Mouse (Mus musculus): ENCODE data around the gene Cmtm7. TPM values are rescaled to one million over a fixed set of nuclear protein-coding genes. Genes with fewer than 3 reads are reported as not detected.
"Not testable (repeated sequence)": the region's sequence is repeated elsewhere in the genome, so short reads cannot be mapped to it uniquely, and the experiment has no call there.

The Cmtm7 gene
- total RNA-seq, 2 experiments from 2014 or later = 4.9 to 5.1 TPM

- no peak for DNase-seq (ENCODE audit: extremely low spot score in 1 of 2, low spot score in 1 of 2)
These were observed 51.5 kb downstream of the Cmtm7 start for GRCm38 (mm10) chr9:114729911-114730805.

- DNase-seq (ENCODE audit: extremely low spot score in 1 of 2, low spot score in 1 of 2) = not testable (repeated sequence)
These were observed 53.2 kb downstream of the Cmtm7 start for GRCm38 (mm10) chr9:114728432-114728831.

GRCm38 (mm10) chr9:114727315-114727714 is 54.3 kb downstream of the Cmtm7 start:
- no peak for DNase-seq (ENCODE audit: extremely low spot score in 1 of 2, low spot score in 1 of 2)

- no peak for DNase-seq (ENCODE audit: extremely low spot score in 1 of 2, low spot score in 1 of 2)
These were observed 64.9 kb downstream of the Cmtm7 start for GRCm38 (mm10) chr9:114716677-114717331.

GRCm38 (mm10) chr9:114713481-114713880 is 68.2 kb downstream of the Cmtm7 start:
- no peak for DNase-seq (ENCODE audit: extremely low spot score in 1 of 2, low spot score in 1 of 2)

- DNase-seq (ENCODE audit: extremely low spot score in 1 of 2, low spot score in 1 of 2) = peak in 1 of 2 experiments; percentile 29
These were observed 71.3 kb downstream of the Cmtm7 start for GRCm38 (mm10) chr9:114710345-114710744.

- DNase-seq (ENCODE audit: extremely low spot score in 1 of 2, low spot score in 1 of 2) = no peak
These were observed 73.9 kb downstream of the Cmtm7 start for GRCm38 (mm10) chr9:114707805-114708204.

Other genes starting within 250 kb of the Cmtm7 start
- 1 to 10 TPM in 1 of 2 experiments, under 1 TPM in 1; 0.91 to 1.2 TPM for gene Trim71, start 217.5 kb downstream of the Cmtm7 start, total RNA-seq (2021)
- 10 to 100 TPM; 50.8 to 51.9 TPM for gene Cnot10, start 141.7 kb downstream of the Cmtm7 start, total RNA-seq (2021)
- 100 to 1,000 TPM in 1 of 2 experiments, 10 to 100 TPM in 1; 92.8 to 101 TPM for gene Dync1li1, start 93.1 kb downstream of the Cmtm7 start, total RNA-seq (2021)
- gene Cmtm6, start 50.7 kb downstream of the Cmtm7 start, total RNA-seq (2021) = 10 to 100 TPM; 21.4 to 21.8 TPM
- gene Cmtm8, start 62.3 kb upstream of the Cmtm7 start, total RNA-seq (2021) = 1 to 10 TPM; 1.8 to 2.0 TPM
- gene Gpd1l, start 152.1 kb upstream of the Cmtm7 start, total RNA-seq (2021) = 10 to 100 TPM; 78.2 to 84.7 TPM
- 10 to 100 TPM; 20.0 to 20.9 TPM for gene Osbpl10, start 196.7 kb upstream of the Cmtm7 start, total RNA-seq (2021)
- 10 to 100 TPM; 12.8 to 29.9 TPM for gene Rps27rt, start 200.9 kb upstream of the Cmtm7 start, total RNA-seq (2021)

Data from layer of hippocampus, postnatal 25 days (tissue).